Mouse (Mus musculus): ENCODE results near the gene Olfr1113. TPM values are rescaled to one million over a fixed set of nuclear protein-coding genes. Genes with fewer than 3 reads are reported as not detected.

Olfr1113 gene
- polyA plus RNA-seq (2014; fragmentation: Illumina TruSeq; extraction: RNeasy Lipid Tissue Mini Kit (QIAGEN cat#74804); ENCODE audit: low read depth, low replicate concordance) = not detected

DNA sequence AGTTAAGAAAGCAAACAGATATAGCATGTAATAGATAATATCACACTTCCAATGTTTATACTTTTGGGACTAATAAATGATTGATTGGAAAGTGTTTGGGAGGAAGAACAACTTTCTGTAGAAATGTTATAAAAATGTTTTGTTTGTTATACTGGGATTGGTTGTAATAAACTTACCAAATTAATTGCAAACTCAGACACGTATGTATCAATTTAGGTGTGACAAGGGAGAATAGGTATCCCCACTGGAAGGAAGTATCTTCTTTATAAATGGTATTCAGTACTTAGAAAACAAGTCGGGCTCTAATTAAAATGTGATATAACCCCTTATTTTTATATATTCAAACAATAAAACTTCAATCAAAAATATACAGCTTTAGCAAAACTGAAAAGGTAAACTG lies at the start of gene Olfr1113:
Olfr1113 (plus strand) TSS at position 301 of the 400 bp plus-strand sequence.

GRCm38 (mm10) chr2:87187498-87187897 lies 21.3 kb upstream of the Olfr1113 start, which contains the start of gene Olfr1112:
Olfr1112 (plus strand) TSS chr2:87187798.

DNA sequence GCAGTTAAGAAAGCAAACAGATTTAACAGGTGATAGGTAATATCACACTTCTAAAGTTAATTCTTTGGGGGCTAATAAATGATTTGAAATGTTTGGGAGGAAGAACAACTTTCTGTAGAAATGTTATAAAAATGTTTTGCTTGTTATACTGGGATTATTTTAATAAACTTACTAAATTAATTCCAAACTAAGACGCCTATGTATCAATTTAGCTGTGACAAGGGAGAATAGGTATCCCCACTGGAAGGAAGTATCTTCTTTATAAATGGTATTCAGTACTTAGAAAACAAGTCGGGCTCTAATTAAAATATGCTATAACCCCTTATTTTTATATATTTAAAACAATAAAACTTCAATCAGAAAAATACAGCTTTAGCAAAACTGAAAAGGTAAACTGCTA lies 38.9 kb downstream of the Olfr1113 start, which contains the start of gene Olfr1115:
Olfr1115 (plus strand) TSS at position 301 of the 400 bp plus-strand sequence.

Other genes starting within 250 kb of the Olfr1113 start
- not detected for gene Olfr1099, start 248.3 kb upstream of the Olfr1113 start, polyA plus RNA-seq (2014; fragmentation: Illumina TruSeq; extraction: RNeasy Lipid Tissue Mini Kit (QIAGEN cat#74804); ENCODE audit: low read depth, low replicate concordance)
- not detected for gene Olfr1100, start 229.0 kb upstream of the Olfr1113 start, polyA plus RNA-seq (2014; fragmentation: Illumina TruSeq; extraction: RNeasy Lipid Tissue Mini Kit (QIAGEN cat#74804); ENCODE audit: low read depth, low replicate concordance)
- gene Olfr1101, start 217.7 kb upstream of the Olfr1113 start, polyA plus RNA-seq (2014; fragmentation: Illumina TruSeq; extraction: RNeasy Lipid Tissue Mini Kit (QIAGEN cat#74804); ENCODE audit: low read depth, low replicate concordance) = not detected
- gene Olfr1102, start 210.6 kb upstream of the Olfr1113 start, polyA plus RNA-seq (2014; fragmentation: Illumina TruSeq; extraction: RNeasy Lipid Tissue Mini Kit (QIAGEN cat#74804); ENCODE audit: low read depth, low replicate concordance) = not detected
- not detected for gene Olfr1104, start 181.9 kb upstream of the Olfr1113 start, polyA plus RNA-seq (2014; fragmentation: Illumina TruSeq; extraction: RNeasy Lipid Tissue Mini Kit (QIAGEN cat#74804); ENCODE audit: low read depth, low replicate concordance)
- gene Olfr1105, start 172.4 kb upstream of the Olfr1113 start, polyA plus RNA-seq (2014; fragmentation: Illumina TruSeq; extraction: RNeasy Lipid Tissue Mini Kit (QIAGEN cat#74804); ENCODE audit: low read depth, low replicate concordance) = not detected
- gene Olfr1106, start 156.7 kb upstream of the Olfr1113 start, polyA plus RNA-seq (2014; fragmentation: Illumina TruSeq; extraction: RNeasy Lipid Tissue Mini Kit (QIAGEN cat#74804); ENCODE audit: low read depth, low replicate concordance) = not detected
- gene Olfr1107, start 133.2 kb upstream of the Olfr1113 start, polyA plus RNA-seq (2014; fragmentation: Illumina TruSeq; extraction: RNeasy Lipid Tissue Mini Kit (QIAGEN cat#74804); ENCODE audit: low read depth, low replicate concordance) = not detected
- not detected for gene Olfr1109, start 113.0 kb upstream of the Olfr1113 start, polyA plus RNA-seq (2014; fragmentation: Illumina TruSeq; extraction: RNeasy Lipid Tissue Mini Kit (QIAGEN cat#74804); ENCODE audit: low read depth, low replicate concordance)
- gene Olfr259, start 94.4 kb upstream of the Olfr1113 start, polyA plus RNA-seq (2014; fragmentation: Illumina TruSeq; extraction: RNeasy Lipid Tissue Mini Kit (QIAGEN cat#74804); ENCODE audit: low read depth, low replicate concordance) = not detected
- not detected for gene Olfr1110, start 68.7 kb upstream of the Olfr1113 start, polyA plus RNA-seq (2014; fragmentation: Illumina TruSeq; extraction: RNeasy Lipid Tissue Mini Kit (QIAGEN cat#74804); ENCODE audit: low read depth, low replicate concordance)
- not detected for gene Olfr1111, start 56.3 kb upstream of the Olfr1113 start, polyA plus RNA-seq (2014; fragmentation: Illumina TruSeq; extraction: RNeasy Lipid Tissue Mini Kit (QIAGEN cat#74804); ENCODE audit: low read depth, low replicate concordance)
- not detected for gene Olfr1112, start 21.2 kb upstream of the Olfr1113 start, polyA plus RNA-seq (2014; fragmentation: Illumina TruSeq; extraction: RNeasy Lipid Tissue Mini Kit (QIAGEN cat#74804); ENCODE audit: low read depth, low replicate concordance)
- not detected for gene Olfr1115, start 39.0 kb downstream of the Olfr1113 start, polyA plus RNA-seq (2014; fragmentation: Illumina TruSeq; extraction: RNeasy Lipid Tissue Mini Kit (QIAGEN cat#74804); ENCODE audit: low read depth, low replicate concordance)
- not detected for gene Olfr1116, start 58.6 kb downstream of the Olfr1113 start, polyA plus RNA-seq (2014; fragmentation: Illumina TruSeq; extraction: RNeasy Lipid Tissue Mini Kit (QIAGEN cat#74804); ENCODE audit: low read depth, low replicate concordance)
- gene Olfr1118, start 98.6 kb downstream of the Olfr1113 start, polyA plus RNA-seq (2014; fragmentation: Illumina TruSeq; extraction: RNeasy Lipid Tissue Mini Kit (QIAGEN cat#74804); ENCODE audit: low read depth, low replicate concordance) = not detected
- gene Olfr1120, start 145.8 kb downstream of the Olfr1113 start, polyA plus RNA-seq (2014; fragmentation: Illumina TruSeq; extraction: RNeasy Lipid Tissue Mini Kit (QIAGEN cat#74804); ENCODE audit: low read depth, low replicate concordance) = not detected
- not detected for gene Olfr1121, start 160.9 kb downstream of the Olfr1113 start, polyA plus RNA-seq (2014; fragmentation: Illumina TruSeq; extraction: RNeasy Lipid Tissue Mini Kit (QIAGEN cat#74804); ENCODE audit: low read depth, low replicate concordance)
- gene Olfr1122, start 176.9 kb downstream of the Olfr1113 start, polyA plus RNA-seq (2014; fragmentation: Illumina TruSeq; extraction: RNeasy Lipid Tissue Mini Kit (QIAGEN cat#74804); ENCODE audit: low read depth, low replicate concordance) = not detected
- gene Olfr1123, start 207.7 kb downstream of the Olfr1113 start, polyA plus RNA-seq (2014; fragmentation: Illumina TruSeq; extraction: RNeasy Lipid Tissue Mini Kit (QIAGEN cat#74804); ENCODE audit: low read depth, low replicate concordance) = not detected
- not detected for gene Olfr1124, start 221.3 kb downstream of the Olfr1113 start, polyA plus RNA-seq (2014; fragmentation: Illumina TruSeq; extraction: RNeasy Lipid Tissue Mini Kit (QIAGEN cat#74804); ENCODE audit: low read depth, low replicate concordance)
- not detected for gene Olfr1126, start 245.0 kb downstream of the Olfr1113 start, polyA plus RNA-seq (2014; fragmentation: Illumina TruSeq; extraction: RNeasy Lipid Tissue Mini Kit (QIAGEN cat#74804); ENCODE audit: low read depth, low replicate concordance)

Data from kidney, adult 10 weeks (tissue).